Mouse (Mus musculus): ENCODE data around the gene Sec11a. TPM values are rescaled to one million over a fixed set of nuclear protein-coding genes. Genes with fewer than 3 reads are reported as not detected.
A peak's percentile ranks its signal among the peaks of the same experiment; 100 is the strongest.

Sec11a gene
- polyA plus RNA-seq, 1 experiment from 2014 or later, result 142 TPM

DNA sequence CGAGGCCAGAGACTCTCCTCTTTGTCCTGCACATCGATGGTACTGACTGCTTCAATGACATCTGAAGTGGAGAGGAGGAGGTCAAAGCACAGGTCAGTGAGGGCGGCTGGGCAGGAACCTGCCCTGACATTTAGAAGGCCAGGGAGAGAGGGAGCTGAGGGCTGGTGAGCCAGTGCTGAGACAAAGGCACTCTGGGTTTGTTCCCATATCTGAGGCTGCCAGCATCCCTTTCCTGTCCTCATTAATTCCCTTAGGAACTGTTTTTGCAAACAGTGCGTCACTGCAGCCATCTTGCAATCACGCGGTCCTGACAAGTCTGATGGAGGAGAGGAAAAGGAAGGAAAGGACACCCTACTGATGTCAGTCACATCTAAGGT is 53.8 kb downstream of the Sec11a start:
- ATAC-seq, result no peak
- no peak overlapping the region for H3K4me3 ChIP-seq (ENCODE audit: low read depth, low read length)
- no peak overlapping the region for H3K27ac ChIP-seq (ENCODE audit: low read depth, low read length)
- no peak overlapping the region for H3K4me2 ChIP-seq (replicated peaks; ENCODE audit: low read depth)
- TF ChIP-seq CTCF (IDR thresholded peaks at IDR 0.05; ENCODE audit: low read depth), result no peak
- no peak overlapping the region for H3K9ac ChIP-seq (ENCODE audit: low read depth, low read length)
- no peaks in the 10 kb centered on the region for H3K4me1 ChIP-seq (replicated peaks; ENCODE audit: control insufficient read depth, insufficient read depth, low read length)
- H3K9me3 ChIP-seq (ENCODE audit: control insufficient read depth), result no peaks in the 10 kb centered on the region
- H3K27me3 ChIP-seq (replicated peaks; ENCODE audit: control insufficient read depth, insufficient read depth, low read length), result no peaks in the 10 kb centered on the region
- WGBS, result 77% methylated on average over 6 of the region's 6 CpGs
- peaks cover 65% of the 10 kb centered on the region for H3K36me3 ChIP-seq (ENCODE audit: control insufficient read depth, insufficient read depth)

DNA sequence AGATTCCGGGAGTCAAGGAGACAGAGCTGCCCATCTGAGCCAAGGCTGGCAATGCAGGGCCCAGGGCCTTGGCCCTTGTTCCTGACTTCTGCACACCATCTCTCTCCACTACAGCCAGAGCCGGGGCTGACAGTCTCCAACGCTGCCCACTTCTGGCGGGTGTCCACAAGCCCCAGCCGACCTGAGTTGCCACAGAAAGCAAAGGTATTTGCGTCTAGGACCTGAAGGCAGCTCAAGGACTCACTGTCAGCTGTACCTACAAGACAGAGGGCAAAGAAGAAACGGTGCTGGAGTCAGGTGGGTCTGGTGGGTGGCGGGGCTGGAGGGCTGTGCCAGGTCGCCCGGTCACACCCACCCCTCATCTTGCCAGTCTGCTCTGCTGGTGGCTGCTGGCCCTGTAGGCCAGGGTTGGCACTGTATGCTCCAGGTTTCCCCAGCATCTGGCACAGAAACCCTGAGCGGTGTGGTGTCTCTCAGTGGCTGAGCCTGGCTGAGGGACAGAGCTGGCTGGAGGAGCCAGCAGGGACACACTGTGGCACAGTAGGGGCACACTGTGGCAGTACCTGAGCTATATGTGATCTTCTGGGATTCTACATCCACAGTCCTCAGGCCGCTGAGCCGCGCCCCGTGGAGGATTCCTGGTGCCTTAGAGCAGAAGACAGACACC is 54.4 kb downstream of the Sec11a start:
- ATAC-seq, result no peak
- no peak for TF ChIP-seq CTCF (IDR thresholded peaks at IDR 0.05; ENCODE audit: low read depth)
- H3K27ac ChIP-seq (ENCODE audit: low read depth, low read length), result no peak overlapping the region
- H3K9me3 ChIP-seq (ENCODE audit: control insufficient read depth), result no peaks in the 10 kb centered on the region
- H3K36me3 ChIP-seq (ENCODE audit: control insufficient read depth, insufficient read depth), result peaks cover 65% of the 10 kb centered on the region
- no peak overlapping the region for H3K4me3 ChIP-seq (ENCODE audit: low read depth, low read length)
- no peaks in the 10 kb centered on the region for H3K4me1 ChIP-seq (replicated peaks; ENCODE audit: control insufficient read depth, insufficient read depth, low read length)
- WGBS, result 89% methylated on average over 15 of the region's 15 CpGs
- H3K9ac ChIP-seq (ENCODE audit: low read depth, low read length), result no peak overlapping the region
- H3K27me3 ChIP-seq (replicated peaks; ENCODE audit: control insufficient read depth, insufficient read depth, low read length), result no peaks in the 10 kb centered on the region
- H3K4me2 ChIP-seq (replicated peaks; ENCODE audit: low read depth), result no peak overlapping the region

DNA sequence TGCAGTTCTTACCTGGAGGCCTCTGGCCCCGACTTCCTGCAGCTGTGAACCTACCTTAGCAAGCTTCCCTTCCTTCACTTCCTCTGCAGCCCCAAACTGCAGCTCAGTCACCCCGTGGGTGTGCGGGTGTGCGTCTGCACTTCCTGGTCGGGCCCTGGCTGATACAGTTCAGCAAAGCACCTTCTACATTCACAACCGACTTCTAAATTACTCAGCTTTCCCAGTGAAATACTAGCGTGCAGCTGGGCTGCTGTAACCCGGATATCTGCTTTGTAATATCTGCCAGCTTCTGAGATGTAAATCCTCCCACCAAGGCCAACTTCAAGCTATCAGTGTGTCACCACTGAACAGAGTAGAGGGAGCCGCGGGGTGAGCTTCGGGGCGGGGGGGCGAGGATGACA is 57.7 kb downstream of the Sec11a start:
- no peak overlapping the region for H3K9ac ChIP-seq (ENCODE audit: low read depth, low read length)
- WGBS, result 64% methylated on average over 13 of the region's 13 CpGs
- no peak overlapping the region for H3K4me2 ChIP-seq (replicated peaks; ENCODE audit: low read depth)
- no peaks in the 10 kb centered on the region for H3K9me3 ChIP-seq (ENCODE audit: control insufficient read depth)
- H3K36me3 ChIP-seq (ENCODE audit: control insufficient read depth, insufficient read depth), result peaks cover 40% of the 10 kb centered on the region
- no peak for ATAC-seq
- H3K27ac ChIP-seq (ENCODE audit: low read depth, low read length), result peak overlapping the region; percentile 11; the same call in 1 of the 2 replicates
- no peaks in the 10 kb centered on the region for H3K4me1 ChIP-seq (replicated peaks; ENCODE audit: control insufficient read depth, insufficient read depth, low read length)
- no peak overlapping the region for H3K4me3 ChIP-seq (ENCODE audit: low read depth, low read length)
- H3K27me3 ChIP-seq (replicated peaks; ENCODE audit: control insufficient read depth, insufficient read depth, low read length), result no peaks in the 10 kb centered on the region
- no peak for TF ChIP-seq CTCF (IDR thresholded peaks at IDR 0.05; ENCODE audit: low read depth)

DNA sequence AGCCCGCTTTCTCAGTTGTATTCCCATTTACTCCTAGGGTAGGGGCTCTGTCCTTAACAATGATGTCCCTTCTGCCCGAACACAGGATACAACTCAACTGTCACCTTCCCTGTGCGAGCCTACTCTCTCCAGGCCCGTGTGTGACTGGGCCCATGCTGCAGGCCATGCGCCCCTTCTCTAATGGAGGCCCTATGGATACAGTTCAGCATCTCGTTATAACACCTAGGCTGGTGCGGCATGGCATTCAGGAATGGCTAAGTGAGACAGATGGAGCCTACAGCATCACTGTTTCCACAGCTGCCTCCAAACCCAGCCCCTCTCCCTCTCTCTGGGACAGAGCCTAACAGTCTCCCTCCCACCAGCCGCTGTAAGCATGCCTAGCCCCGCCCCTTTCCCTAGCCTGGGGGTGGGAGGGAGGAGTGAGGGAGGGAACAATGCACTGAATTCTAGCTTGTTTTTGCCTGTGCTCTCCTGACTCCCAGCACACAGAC is 58.5 kb downstream of the Sec11a start:
- WGBS, result 49% methylated on average over 9 of the region's 9 CpGs
- Histone ChIP-seq H3K4me3 (ENCODE audit: low read depth, low read length) (no peak overlapping the region), H3K27me3 (replicated peaks; ENCODE audit: control insufficient read depth, insufficient read depth, low read length) (no peaks in the 10 kb centered on the region), H3K27ac (ENCODE audit: low read depth, low read length) (no peak overlapping the region; the same call in 1 of the 2 replicates), H3K4me1 (replicated peaks; ENCODE audit: control insufficient read depth, insufficient read depth, low read length) (no peaks in the 10 kb centered on the region), H3K4me2 (replicated peaks; ENCODE audit: low read depth) (no peak overlapping the region), H3K36me3 (ENCODE audit: control insufficient read depth, insufficient read depth) (peaks cover 33% of the 10 kb centered on the region), H3K9ac (ENCODE audit: low read depth, low read length) (no peak overlapping the region), H3K9me3 (ENCODE audit: control insufficient read depth) (no peaks in the 10 kb centered on the region)
- peak; percentile 47 for ATAC-seq
- no peak for TF ChIP-seq CTCF (IDR thresholded peaks at IDR 0.05; ENCODE audit: low read depth)

DNA sequence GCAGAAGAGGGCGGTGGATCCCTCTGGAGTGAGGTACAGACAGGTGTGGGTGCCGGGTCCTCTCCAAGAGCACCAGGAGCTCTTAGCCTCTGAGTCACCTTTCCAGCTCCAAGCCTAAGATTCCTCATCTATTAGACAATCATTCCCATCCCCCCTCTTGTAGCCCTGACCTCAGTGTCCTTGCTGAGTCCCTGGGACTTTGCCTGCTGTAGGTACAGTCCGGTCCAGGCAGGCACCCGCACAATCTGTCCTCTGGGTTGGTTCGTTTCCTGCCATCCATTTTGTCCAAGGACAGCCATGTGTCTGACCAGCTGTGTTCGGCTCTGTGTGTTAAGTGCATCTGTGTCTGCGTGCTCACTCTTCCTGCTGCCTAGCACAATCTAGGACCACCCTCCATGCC is 59.0 kb downstream of the Sec11a start:
- no peak for ATAC-seq
- no peak for TF ChIP-seq CTCF (IDR thresholded peaks at IDR 0.05; ENCODE audit: low read depth)

DNA sequence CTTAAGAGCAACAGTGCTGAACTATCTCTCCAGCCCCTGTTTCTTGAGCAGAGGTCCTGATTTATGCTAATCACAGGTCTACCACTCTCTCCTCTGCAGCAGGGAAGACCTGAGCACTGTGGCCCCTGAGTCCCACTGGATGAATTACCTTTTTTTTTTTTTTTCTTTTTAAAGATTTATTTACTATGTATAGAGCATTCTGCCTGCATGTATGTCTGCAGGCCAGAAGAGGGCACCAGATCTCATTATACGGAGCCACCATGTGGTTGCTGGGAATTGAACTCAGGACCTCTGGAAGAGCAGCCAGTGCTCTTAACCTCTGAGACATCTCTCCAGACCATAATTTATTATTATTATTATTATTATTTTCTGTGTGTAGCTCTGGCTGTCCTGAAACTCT is 61.9 kb downstream of the Sec11a start:
- Histone ChIP-seq H3K9me3 (ENCODE audit: control insufficient read depth) (no peaks in the 10 kb centered on the region), H3K4me1 (replicated peaks; ENCODE audit: control insufficient read depth, insufficient read depth, low read length) (no peaks in the 10 kb centered on the region), H3K27ac (ENCODE audit: low read depth, low read length) (no peak overlapping the region), H3K36me3 (ENCODE audit: control insufficient read depth, insufficient read depth) (no peaks in the 10 kb centered on the region), H3K4me2 (replicated peaks; ENCODE audit: low read depth) (no peak overlapping the region), H3K27me3 (replicated peaks; ENCODE audit: control insufficient read depth, insufficient read depth, low read length) (no peaks in the 10 kb centered on the region), H3K4me3 (ENCODE audit: low read depth, low read length) (no peak overlapping the region), H3K9ac (ENCODE audit: low read depth, low read length) (no peak overlapping the region)
- TF ChIP-seq CTCF (IDR thresholded peaks at IDR 0.05; ENCODE audit: low read depth), result peak; percentile 68
- 23% methylated on average over 1 of the region's 1 CpGs for WGBS
- ATAC-seq, result no peak

More for the DNA sequence above, 59.0 kb downstream of the Sec11a start:
- no peak overlapping the region for H3K27ac ChIP-seq (ENCODE audit: low read depth, low read length)
- H3K9me3 ChIP-seq (ENCODE audit: control insufficient read depth), result no peaks in the 10 kb centered on the region
- WGBS, result 76% methylated on average over 7 of the region's 7 CpGs
- H3K27me3 ChIP-seq (replicated peaks; ENCODE audit: control insufficient read depth, insufficient read depth, low read length), result no peaks in the 10 kb centered on the region
- H3K4me2 ChIP-seq (replicated peaks; ENCODE audit: low read depth), result no peak overlapping the region
- no peaks in the 10 kb centered on the region for H3K4me1 ChIP-seq (replicated peaks; ENCODE audit: control insufficient read depth, insufficient read depth, low read length)
- H3K36me3 ChIP-seq (ENCODE audit: control insufficient read depth, insufficient read depth), result peaks cover 29% of the 10 kb centered on the region
- H3K9ac ChIP-seq (ENCODE audit: low read depth, low read length), result no peak overlapping the region
- no peak overlapping the region for H3K4me3 ChIP-seq (ENCODE audit: low read depth, low read length)

Data from intestine, postnatal 0 days (tissue).